Mouse (Mus musculus): Measurements from ENCODE around the gene Hpd. TPM values are rescaled to one million over a fixed set of nuclear protein-coding genes. Genes with fewer than 3 reads are reported as not detected.
A peak's percentile ranks its signal among the peaks of the same experiment; 100 is the strongest.

The Hpd gene
- total RNA-seq, 2 experiments from 2014 or later: 0.21 to 0.69 TPM

GRCm38 (mm10) chr5:123135471-123136360 is 46.8 kb downstream of the Hpd start:
- peak; percentile 92 for DNase-seq (ENCODE audit: low spot score)

DNA sequence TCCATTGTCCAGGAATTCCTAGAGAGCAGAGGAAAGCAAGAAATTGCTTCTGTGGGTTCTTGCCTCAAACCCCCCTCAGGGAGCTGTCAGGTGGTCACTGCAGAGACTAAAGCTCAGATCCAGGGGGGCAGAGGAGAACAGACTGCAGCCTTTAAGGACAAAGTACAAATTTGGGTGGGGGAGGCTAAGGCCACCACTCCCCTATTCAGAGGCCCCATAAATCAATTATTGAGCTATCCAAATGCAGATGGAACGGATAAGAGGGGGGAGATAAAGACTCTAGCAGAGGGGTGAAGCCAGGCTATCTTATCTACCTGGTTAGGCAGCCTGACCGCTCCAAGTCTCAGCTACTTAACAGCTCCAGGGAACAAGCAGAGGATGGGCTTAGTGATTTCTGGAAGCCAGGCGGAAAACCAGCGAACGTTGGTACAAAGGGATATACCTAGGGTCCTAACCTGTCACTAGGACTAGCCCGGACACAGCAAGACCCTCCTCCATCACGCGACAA is 47.6 kb downstream of the Hpd start:
- DNase-seq (ENCODE audit: low spot score): no peak

- DNase-seq (ENCODE audit: low spot score): peak; percentile 87
Observed at GRCm38 (mm10) chr5:123134186-123134874, 48.2 kb downstream of the Hpd start.

DNA sequence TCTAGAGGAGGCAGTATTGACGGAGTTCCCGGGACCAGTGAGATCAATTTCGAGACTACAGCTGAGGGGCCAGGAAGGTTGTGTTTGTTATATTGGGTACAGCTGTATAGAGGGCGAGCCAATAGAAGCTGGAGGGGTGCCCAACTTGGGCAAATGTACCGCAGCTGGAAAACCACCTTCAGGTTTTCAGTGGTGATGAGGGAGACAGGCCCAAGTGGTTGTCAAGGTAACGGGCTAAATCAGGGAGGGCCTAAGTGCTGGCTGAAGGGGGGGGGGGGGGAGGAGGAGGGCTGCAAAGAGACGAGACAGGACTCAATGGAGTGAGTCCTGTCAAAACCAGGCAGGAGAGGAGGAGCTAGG is 48.8 kb downstream of the Hpd start:
- DNase-seq (ENCODE audit: low spot score): peak; percentile 46

DNA sequence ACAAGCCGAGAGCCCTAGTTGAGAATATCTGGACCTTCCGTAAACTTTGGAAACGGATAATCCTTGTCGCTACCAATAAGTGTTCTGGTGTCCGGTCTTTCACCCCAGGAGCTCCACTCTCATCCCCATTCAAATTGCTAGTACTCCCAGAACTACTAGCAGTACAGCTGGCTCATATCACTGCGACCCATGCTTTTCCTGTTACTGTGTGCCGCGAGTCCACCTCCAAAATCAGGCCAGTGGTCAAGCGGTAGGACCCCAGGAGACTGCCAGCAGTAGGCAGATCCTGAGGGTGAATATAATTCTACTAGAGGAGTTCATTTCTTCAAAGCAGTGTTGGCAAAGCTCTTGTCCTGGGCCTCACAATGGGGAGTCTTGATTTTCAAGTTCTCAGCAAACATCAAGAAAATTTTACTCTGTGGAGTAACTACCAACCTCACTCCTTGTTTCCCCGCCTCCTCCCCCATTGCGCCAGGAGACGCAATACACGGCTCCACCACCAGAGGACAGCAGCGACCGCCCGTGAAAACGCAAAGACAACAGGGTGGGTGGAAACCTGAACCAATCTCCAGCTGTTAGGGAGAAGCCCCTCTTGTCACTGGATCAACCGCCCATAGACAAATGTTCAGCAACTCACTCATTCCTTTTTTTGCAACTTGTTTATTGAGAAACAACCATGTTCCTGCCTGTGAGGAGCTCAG is 49.3 kb downstream of the Hpd start:
- peak; percentile 91 for DNase-seq (ENCODE audit: low spot score)

- DNase-seq (ENCODE audit: low spot score): peak; percentile 82
Observed at GRCm38 (mm10) chr5:123132308-123133071, 50.0 kb downstream of the Hpd start, which contains the start of gene Rhof. TSS of gene Rhof (minus strand) at chr5:123132692.

DNA sequence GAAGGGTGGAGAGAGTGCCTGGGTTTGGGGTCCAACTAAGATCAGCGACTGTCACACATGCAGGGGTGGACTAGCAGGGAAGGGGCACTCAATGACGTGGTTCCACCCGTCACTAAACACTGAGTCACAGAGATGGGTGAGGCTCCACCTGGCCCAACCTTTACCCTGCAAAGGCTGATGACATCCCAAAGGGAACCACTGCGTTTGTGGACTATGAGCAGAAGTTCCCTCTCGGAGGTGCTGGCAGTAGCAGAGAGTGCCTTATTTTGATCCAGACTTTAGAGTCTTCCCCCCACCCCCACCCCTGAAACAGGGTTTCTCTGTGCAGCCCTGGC is 51.7 kb downstream of the Hpd start:
- no peak for DNase-seq (ENCODE audit: low spot score)

GRCm38 (mm10) chr5:123130030-123130813 is 52.3 kb downstream of the Hpd start:
- no peak for DNase-seq (ENCODE audit: low spot score)

GRCm38 (mm10) chr5:123129170-123129757 is 53.3 kb downstream of the Hpd start:
- DNase-seq (ENCODE audit: low spot score): no peak

- no peak for DNase-seq (ENCODE audit: low spot score)
Observed at GRCm38 (mm10) chr5:123128426-123129169, 53.9 kb downstream of the Hpd start.

DNA sequence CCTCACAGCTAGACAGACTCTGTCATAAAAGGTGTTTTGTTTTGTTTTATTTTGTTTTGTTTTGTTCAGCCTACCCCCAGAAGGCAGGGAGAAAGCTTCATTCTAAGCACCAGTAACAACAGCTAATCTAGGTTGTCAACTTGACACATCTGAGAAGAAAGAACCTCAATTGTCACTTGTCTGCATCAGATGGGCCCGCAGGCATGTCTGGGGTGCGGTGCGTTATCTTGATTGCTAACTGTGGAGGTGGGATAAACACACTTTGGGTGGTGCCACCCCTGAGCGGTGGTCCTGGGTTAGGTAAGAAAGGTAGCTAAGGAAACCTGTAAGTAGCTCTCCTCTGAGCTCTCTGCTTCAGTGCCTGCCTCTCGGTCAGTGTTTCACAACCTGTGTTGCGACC is 55.5 kb downstream of the Hpd start:
- no peak for DNase-seq (ENCODE audit: low spot score)

DNA sequence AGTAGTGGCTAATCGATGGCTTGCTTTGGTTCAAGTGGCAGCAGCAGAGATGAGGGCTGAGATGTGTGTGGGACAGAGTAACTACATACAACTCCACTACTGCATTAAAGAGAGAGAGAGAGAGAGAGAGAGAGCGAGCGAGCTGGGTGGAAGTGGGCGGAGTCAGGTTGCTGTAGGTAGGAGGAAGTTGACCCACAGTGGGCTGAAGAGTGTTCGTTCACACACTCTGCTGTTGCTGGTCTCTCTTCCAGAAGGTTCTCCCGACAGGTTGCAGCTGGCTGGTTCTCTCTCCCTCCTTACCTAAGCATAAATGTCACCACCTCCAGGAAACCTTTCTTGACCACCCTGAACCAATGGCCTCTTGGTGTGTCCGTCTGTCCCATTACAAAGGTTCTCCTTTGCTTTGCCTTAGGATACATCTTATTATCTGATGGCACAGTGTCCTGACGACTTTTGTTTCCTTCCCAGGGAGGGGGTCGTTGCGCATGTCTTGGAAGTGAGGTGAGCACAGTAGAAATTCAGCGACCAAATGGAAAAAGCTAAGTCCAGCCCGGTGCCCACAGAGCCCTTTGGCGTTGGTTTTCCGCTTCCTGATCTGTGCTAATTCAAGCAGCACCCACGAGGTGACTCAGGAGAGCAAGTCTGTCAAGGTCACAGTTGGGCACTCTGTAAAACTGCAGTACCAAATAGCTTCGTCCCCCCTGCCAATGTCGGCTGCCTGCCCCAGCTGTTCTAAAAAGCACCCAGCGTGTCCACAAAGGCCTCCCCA is 56.7 kb downstream of the Hpd start:
- DNase-seq (ENCODE audit: low spot score): peak; percentile 50

- no peak for DNase-seq (ENCODE audit: low spot score)
Observed at GRCm38 (mm10) chr5:123125105-123125504, 57.4 kb downstream of the Hpd start.

DNA sequence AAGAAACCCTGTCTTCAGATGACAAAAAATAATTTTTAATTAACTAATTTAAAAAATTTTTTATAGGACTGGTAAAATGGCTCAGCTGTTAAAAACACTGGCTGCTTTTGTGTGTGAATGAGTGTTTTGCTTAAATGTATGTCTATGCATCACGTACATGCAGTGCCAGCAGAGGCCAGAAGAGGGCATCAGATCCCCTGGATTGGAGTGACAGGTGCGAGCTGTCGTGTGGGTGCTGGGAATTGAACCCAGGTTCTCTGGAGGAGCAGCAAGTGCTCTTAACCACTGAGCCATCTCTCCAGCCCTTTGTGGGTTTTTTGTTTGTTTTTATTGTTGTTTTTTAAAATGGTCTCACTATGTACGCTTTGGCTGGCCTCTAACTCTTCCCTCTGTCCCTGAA is 60.3 kb downstream of the Hpd start:
- DNase-seq (ENCODE audit: low spot score): no peak
